Mouse (Mus musculus) bone marrow, adult 2 months (tissue): ENCODE results near the gene Ccdc71.

ENCODE experiments used
- CTCF ChIP-seq: fragments of 200-500 bp; IDR thresholded peaks from 2 replicates; pipeline ENCODE4 v1.5.1; 2011; ENCODE audit warnings: low read length, control low read depth; ENCODE audit not compliant: control insufficient read depth, insufficient read depth
- POLR2A ChIP-seq: fragments of 200-500 bp; IDR thresholded peaks from 2 replicates; pipeline ENCODE4 v1.6.1; 2011; ENCODE audit warnings: low read depth, mild to moderate bottlenecking, control low read depth, low read length, borderline replicate concordance; ENCODE audit not compliant: control insufficient read depth

GRCm38 (mm10) chr9:108469845-108470244, 9.5 kb downstream of the Ccdc71 start:
- TF ChIP-seq CTCF (no peak), POLR2A (no peak)
